Mouse (Mus musculus) embryonic facial prominence, embryonic 10.5 days (tissue): ENCODE data around the gene Med21. TPM values are rescaled to one million over a fixed set of nuclear protein-coding genes. Genes with fewer than 3 reads are reported as not detected.

Experiments
- DNase-seq: peaks from one replicate; pipeline ENCODE4 v3.0.0-alpha.2; 2017; ENCODE audit warnings: low spot score
- H3K27ac ChIP-seq: fragments of 300-500 bp; sonication (generic); replicated peaks from 2 replicates; pipeline ENCODE4 v1.5.1; 2016; ENCODE audit warnings: mild to moderate bottlenecking
- H3K27me3 ChIP-seq: fragments of 300-500 bp; sonication (generic); replicated peaks from 2 replicates; pipeline ENCODE4 v1.6.1; 2016; ENCODE audit warnings: low read depth, mild to moderate bottlenecking; ENCODE audit not compliant: poor library complexity, severe bottlenecking
- H3K36me3 ChIP-seq: fragments of 300-500 bp; sonication (generic); replicated peaks from 2 replicates; pipeline ENCODE4 v1.6.1; 2016; ENCODE audit warnings: mild to moderate bottlenecking, moderate library complexity
- H3K4me1 ChIP-seq: fragments of 300-500 bp; sonication (generic); 2 replicates; pipeline ENCODE4 v1.6.1; 2016
- H3K4me3 ChIP-seq: fragments of 300-500 bp; sonication (generic); 2 replicates; pipeline ENCODE4 v1.5.1; 2016; ENCODE audit warnings: mild to moderate bottlenecking, moderate library complexity
- H3K9me3 ChIP-seq: fragments of 300-500 bp; sonication (generic); 2 replicates; pipeline ENCODE4 v1.6.1; 2016; ENCODE audit warnings: mild to moderate bottlenecking
- WGBS: fragments of 180-500 bp; shearing (Covaris S2); methylation state at CpG from one replicate; pipeline ENCODE4 v1.1.7; 2016; 5-methylcytosine and 5-hydroxymethylcytosine counted together
- polyA plus RNA-seq: library from polyadenylated mRNA; unstranded; fragments of >200 nt; fragmentation: Nextera tagmentation; extraction: Ambion mirVana; gene quantifications from 2 replicates; pipeline ENCODE4 v1.2.1, GENCODE M21; 2016

Med21 gene
- polyA plus RNA-seq, 1 experiment from 2014 or later = 122 TPM

DNA sequence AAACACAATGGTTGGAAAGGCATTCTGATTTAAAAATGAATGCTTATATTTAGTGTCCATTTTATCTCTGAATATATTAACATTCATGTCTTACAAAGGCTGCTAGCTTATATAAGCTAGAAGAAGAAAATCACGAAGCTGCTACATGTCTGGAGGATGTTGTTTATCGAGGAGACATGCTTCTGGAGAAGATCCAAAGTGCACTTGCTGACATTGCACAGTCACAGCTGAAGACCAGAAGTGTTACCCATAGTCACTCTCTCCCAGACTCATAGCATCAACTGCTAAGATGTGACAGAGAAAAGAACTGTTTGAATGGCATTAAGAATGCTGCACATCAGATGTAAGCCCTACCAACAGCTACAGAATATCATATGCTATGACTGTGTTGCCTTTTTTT, 7.7 kb downstream of the Med21 start:
- no peak overlapping the region for H3K4me3 ChIP-seq
- 87% methylated on average over 2 of the region's 2 CpGs for WGBS
- H3K27me3 ChIP-seq = no peaks in the 10 kb centered on the region
- H3K4me1 ChIP-seq = no peaks in the 10 kb centered on the region
- peaks cover 28% of the 10 kb centered on the region for H3K36me3 ChIP-seq
- H3K27ac ChIP-seq = no peak overlapping the region
- no peak for DNase-seq
- H3K9me3 ChIP-seq = no peaks in the 10 kb centered on the region

DNA sequence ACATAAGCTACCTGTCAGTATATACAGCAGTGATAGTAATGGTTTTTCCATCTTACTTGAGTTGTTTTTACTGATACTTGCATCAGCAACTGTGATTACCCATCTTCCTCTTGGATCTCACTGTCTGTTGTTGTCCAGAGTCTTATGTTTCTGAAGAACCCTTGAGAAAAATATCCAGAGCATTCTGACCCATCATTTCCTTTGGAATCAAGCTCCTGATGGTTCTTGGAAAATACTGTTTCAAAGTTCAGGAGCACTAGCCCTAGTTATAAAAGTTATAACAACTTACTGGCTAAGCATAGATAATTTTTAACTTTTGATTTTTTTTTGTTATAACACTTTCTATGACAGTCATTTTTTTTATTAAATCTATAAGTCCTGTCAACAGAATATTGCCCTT, 9.1 kb downstream of the Med21 start:
- no peak overlapping the region for H3K27ac ChIP-seq
- DNase-seq = no peak
- H3K4me3 ChIP-seq = no peak overlapping the region
- H3K27me3 ChIP-seq = no peaks in the 10 kb centered on the region
- H3K36me3 ChIP-seq = peaks cover 28% of the 10 kb centered on the region
- H3K4me1 ChIP-seq = no peaks in the 10 kb centered on the region
- H3K9me3 ChIP-seq = no peaks in the 10 kb centered on the region

DNA sequence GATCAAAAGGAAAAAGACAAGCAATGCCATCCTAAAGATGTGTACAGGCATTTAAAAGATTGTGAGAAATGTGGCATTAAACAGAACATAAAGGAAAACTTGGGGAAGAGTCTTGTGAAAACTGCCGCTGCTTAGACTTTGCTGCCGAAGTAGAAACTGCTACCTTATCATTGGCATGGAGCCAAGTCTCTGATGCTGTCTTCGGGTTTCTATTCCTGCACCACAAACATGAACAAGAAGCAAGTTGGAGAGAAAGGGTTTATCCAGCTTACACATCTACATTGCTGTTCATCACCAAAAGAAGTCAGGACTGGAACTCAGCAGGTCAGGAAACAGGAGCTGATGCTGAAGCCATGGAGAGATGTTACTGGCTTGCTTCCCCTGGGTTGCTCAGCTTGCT, 10.8 kb downstream of the Med21 start:
- Histone ChIP-seq H3K4me1 (no peaks in the 10 kb centered on the region), H3K4me3 (no peak overlapping the region), H3K27me3 (no peaks in the 10 kb centered on the region), H3K9me3 (no peaks in the 10 kb centered on the region), H3K27ac (no peak overlapping the region), H3K36me3 (peaks cover 28% of the 10 kb centered on the region)
- 92% methylated on average over 3 of the region's 3 CpGs for WGBS
- DNase-seq = no peak

DNA sequence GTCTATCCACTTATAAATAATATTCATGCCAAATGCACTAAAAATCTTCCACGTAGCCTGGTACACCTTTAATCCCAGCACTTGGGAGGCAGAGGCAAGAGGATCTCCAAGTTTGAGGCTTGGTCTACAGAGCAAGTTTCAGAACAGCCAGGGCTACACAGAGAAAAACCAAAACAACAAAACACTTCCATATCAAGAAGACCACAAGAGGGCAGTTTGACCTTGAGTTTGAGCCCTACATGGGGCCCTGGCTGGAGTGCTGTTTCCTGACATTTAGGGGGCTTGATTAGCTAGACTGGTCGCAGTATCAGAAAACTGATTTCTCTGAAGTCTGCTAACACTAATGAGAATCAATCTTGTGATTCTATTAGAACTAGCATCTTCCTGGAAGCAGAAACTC, 18.2 kb downstream of the Med21 start:
- peak; percentile 14 for DNase-seq
- no peaks in the 10 kb centered on the region for H3K27me3 ChIP-seq

DNA sequence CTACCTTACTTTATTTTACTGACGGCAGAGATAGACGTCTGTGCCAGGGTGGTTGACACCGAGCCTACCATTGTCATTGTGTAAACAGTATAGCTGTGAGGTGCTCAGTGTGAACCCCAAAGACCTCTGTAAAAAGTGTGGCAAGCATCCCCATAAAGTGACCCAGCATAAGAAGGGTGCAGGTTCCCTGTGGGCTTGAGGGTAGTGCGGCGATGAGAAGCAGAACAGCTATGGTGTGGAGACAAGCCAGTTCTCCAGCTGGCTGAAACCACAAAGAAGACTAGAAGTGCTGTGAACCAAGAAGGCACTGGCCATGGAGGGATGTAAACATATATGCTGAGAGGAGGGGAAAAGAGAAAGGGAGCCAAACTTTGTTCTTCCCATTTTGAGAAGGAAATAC, 19.3 kb downstream of the Med21 start:
- DNase-seq = no peak
- WGBS = 86% methylated on average over 5 of the region's 5 CpGs
- H3K27me3 ChIP-seq = no peaks in the 10 kb centered on the region
- H3K9me3 ChIP-seq = no peaks in the 10 kb centered on the region
- H3K4me3 ChIP-seq = no peak overlapping the region
- no peaks in the 10 kb centered on the region for H3K4me1 ChIP-seq
- H3K36me3 ChIP-seq = no peaks in the 10 kb centered on the region
- no peak overlapping the region for H3K27ac ChIP-seq

More for the DNA sequence above, 18.2 kb downstream of the Med21 start:
- Histone ChIP-seq H3K4me3 (no peak overlapping the region), H3K36me3 (no peaks in the 10 kb centered on the region), H3K27ac (no peak overlapping the region), H3K4me1 (no peaks in the 10 kb centered on the region), H3K9me3 (no peaks in the 10 kb centered on the region)
- 67% methylated on average over 2 of the region's 2 CpGs for WGBS

DNA sequence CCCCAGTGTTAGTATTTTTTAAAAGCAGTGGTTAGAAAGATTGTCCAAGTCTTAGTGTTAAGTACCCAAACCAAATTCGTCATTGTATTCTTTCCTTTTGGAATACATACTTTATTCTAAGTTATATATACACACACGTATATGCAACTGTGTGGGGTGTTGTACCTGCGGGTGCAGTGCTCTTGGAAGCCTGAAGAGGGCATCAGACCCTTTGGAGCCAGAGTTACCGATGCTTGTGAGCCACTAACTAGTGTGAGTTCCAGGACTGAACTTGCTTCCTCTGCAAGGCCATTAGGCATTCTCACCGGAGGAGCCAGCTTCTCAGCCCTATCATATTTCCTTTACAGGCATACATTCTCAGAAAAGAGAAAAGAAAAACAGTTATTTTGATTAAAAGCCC, 20.3 kb downstream of the Med21 start:
- Histone ChIP-seq H3K36me3 (no peaks in the 10 kb centered on the region), H3K4me3 (no peak overlapping the region), H3K27me3 (no peaks in the 10 kb centered on the region), H3K27ac (no peak overlapping the region), H3K9me3 (no peaks in the 10 kb centered on the region), H3K4me1 (no peaks in the 10 kb centered on the region)
- DNase-seq = peak; percentile 32
- WGBS = 25% methylated on average over 5 of the region's 5 CpGs

DNA sequence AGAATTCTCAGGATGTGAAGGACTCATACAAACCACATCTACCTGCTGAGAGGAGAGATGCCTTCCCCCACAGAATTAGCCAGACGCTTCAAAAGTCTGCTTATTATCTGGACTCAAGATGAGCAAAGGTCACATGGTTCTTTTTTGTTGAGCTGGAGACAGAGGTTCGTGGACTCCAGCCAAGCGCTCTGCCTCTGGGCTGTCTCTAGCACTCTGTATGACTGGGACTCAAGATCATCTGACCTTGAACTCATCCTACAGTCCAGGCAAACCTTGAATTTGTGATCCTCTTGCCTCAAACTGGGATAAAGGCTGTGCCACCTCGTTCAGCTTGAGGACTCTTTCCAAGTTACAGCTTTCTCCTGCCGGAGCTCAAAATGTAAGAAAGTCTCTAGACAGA, 21.8 kb downstream of the Med21 start:
- Histone ChIP-seq H3K36me3 (no peaks in the 10 kb centered on the region), H3K4me3 (no peak overlapping the region), H3K27me3 (no peaks in the 10 kb centered on the region), H3K4me1 (no peaks in the 10 kb centered on the region), H3K9me3 (no peaks in the 10 kb centered on the region), H3K27ac (no peak overlapping the region)
- WGBS = 75% methylated on average over 5 of the region's 5 CpGs
- DNase-seq = no peak

DNA sequence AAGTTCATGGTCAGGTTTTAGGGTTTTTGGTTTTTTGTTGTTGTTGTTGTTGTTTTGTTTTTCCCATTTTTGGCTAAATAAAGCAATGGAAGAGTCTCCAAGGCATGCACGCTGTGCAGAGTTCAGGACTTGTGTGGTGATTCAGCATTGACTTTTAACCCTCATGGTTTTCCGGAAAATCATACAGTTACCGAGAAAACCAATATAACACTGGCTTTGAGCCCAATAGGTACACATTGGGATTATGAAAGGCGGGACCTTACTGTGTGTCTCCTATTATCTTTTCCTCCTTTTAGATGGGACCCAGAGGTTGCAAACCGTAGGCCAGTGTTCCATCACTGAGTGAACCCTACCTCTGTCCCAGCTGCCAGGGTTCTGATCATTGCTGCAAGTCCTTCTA, 22.6 kb downstream of the Med21 start:
- no peaks in the 10 kb centered on the region for H3K9me3 ChIP-seq
- no peaks in the 10 kb centered on the region for H3K27me3 ChIP-seq
- no peak for DNase-seq
- H3K27ac ChIP-seq = no peak overlapping the region
- WGBS = 93% methylated on average over 5 of the region's 5 CpGs
- H3K36me3 ChIP-seq = no peaks in the 10 kb centered on the region
- no peak overlapping the region for H3K4me3 ChIP-seq
- H3K4me1 ChIP-seq = no peaks in the 10 kb centered on the region

DNA sequence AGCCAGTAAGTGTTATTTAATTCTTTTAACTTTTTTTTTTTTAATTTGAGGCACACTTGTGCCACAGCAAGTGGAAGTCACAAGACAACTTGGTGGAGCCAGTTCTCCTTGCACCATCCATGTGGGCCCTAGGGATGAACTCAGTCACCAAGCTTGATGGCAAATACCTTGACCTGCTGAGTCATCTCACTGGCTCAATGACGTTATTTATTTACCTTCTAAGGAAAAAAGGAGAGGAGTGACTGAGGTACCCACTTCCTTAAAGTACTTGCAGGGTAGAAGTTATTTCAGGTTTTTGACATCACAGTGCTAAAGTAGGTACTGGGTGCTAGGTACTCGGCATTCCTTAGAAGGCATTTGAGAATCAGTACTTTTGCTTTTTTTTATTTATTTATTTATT, 23.1 kb downstream of the Med21 start:
- H3K36me3 ChIP-seq = no peaks in the 10 kb centered on the region
- no peak overlapping the region for H3K4me3 ChIP-seq
- H3K9me3 ChIP-seq = peaks cover 3% of the 10 kb centered on the region; the same call in 1 of the 2 replicates
- H3K27ac ChIP-seq = no peak overlapping the region
- no peaks in the 10 kb centered on the region for H3K27me3 ChIP-seq
- no peaks in the 10 kb centered on the region for H3K4me1 ChIP-seq
- 88% methylated on average over 2 of the region's 2 CpGs for WGBS
- DNase-seq = no peak

DNA sequence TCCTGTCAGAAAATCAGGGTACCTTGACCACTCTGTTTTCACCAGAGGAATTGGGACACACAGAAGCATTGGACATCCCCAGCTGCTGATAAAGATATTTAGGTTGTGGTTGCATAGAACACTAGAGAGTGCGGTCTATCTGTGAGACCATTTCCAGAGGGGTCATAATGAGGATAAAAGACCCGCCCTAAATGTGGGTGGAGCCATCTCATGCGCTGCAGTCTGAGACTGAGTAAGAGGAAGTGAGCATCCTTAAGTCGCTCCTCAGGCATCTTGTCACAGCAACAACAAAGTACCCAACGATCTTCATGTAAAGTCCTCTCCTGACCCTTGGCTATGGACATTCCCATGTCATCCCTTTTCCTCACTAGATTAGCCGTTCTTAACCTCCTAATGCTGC, 24.5 kb downstream of the Med21 start:
- Histone ChIP-seq H3K9me3 (peaks cover 6% of the 10 kb centered on the region; the same call in 1 of the 2 replicates), H3K4me3 (no peak overlapping the region), H3K36me3 (no peaks in the 10 kb centered on the region), H3K27ac (no peak overlapping the region), H3K4me1 (no peaks in the 10 kb centered on the region), H3K27me3 (no peaks in the 10 kb centered on the region)
- WGBS = 83% methylated on average over 6 of the region's 6 CpGs
- no peak for DNase-seq

DNA sequence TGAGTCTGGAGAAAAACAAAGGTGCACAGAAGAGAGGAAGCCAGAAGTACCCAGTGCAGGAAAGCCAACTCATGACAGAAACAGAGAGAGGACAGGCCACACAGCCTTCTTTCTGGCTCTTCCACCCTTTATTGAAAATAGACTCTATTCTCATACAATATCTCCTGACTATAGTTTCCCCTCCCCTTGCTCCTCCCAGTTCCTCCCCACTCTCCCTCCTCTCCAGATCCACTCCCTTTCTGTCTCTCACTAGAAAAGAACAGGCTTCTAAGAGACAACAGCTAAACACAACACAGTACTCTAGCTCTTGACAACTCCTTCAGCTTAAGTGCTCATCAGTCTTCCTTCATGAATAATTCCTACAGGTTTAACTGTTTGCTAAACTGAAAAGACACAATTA, 26.3 kb downstream of the Med21 start:
- Histone ChIP-seq H3K36me3 (no peaks in the 10 kb centered on the region), H3K4me3 (no peak overlapping the region), H3K27me3 (no peaks in the 10 kb centered on the region), H3K9me3 (peaks cover 6% of the 10 kb centered on the region; the same call in 1 of the 2 replicates), H3K4me1 (no peaks in the 10 kb centered on the region), H3K27ac (no peak overlapping the region)
- DNase-seq = no peak

DNA sequence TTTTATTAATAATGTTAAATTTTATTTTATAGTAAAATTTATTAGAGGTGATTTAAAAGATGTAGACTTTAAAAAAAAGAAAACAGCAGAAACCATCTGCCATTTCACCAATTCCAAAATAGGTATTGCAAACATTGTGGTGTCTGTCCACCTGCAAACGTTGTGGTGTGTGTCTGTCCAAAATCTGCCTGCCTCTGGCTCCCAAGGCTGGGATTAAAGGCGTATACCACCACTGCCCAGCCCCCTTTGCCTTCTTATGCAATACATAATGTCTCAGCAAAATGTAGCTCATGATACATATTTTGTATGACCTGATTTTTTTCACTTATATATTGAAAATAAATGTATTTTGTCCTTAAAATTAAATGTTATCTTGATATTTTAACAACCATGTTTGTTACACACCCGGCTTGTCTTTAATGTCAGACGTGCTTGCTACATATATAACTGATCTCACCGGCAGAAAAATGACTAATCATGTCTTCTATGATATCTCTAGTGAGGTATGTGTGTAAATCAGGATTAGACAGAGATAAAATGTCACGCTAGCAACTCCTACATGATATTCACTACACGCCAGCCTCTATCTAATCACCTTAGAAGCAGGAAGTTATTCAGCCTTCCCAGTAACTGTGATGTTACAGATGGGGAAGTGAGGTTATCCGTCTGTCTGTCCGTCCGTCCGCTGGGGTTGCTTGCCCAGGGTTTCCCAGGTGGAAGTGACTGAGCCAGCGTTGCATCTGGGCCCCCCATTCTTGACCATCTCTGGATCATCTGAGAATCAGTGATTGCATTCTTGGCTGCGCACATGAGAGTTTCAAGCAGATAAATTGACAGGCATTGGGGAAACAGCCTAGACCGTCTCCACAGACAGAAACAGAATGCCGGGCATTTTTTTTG, 28.9 kb downstream of the Med21 start:
- H3K9me3 ChIP-seq = peaks cover 6% of the 10 kb centered on the region; the same call in 1 of the 2 replicates
- no peak for DNase-seq
- no peaks in the 10 kb centered on the region for H3K27me3 ChIP-seq
- WGBS = 91% methylated on average over 15 of the region's 15 CpGs
- H3K4me1 ChIP-seq = no peaks in the 10 kb centered on the region
- H3K36me3 ChIP-seq = no peaks in the 10 kb centered on the region
- no peak overlapping the region for H3K27ac ChIP-seq
- no peak overlapping the region for H3K4me3 ChIP-seq

DNA sequence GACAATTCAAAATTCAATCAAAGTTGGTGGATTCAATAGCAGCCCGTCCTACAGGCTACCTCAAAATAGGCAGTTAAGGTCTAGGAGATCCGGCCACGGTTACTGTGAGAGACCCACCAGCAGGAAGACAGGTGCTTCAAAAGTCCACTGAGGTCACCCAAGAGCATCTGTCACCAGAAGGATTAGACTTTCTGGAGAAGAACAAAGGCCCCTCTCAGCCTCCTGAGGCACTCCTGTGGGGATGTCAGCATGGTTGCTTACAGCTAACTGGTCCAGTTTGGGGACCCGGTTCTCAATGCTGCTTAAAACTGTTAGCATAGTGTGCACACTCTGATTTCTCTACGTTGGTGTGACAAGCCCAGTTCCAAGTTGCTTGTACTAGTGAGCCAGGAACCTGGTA, 29.8 kb downstream of the Med21 start:
- Histone ChIP-seq H3K36me3 (no peaks in the 10 kb centered on the region), H3K4me3 (no peak overlapping the region), H3K27ac (no peak overlapping the region), H3K9me3 (peaks cover 6% of the 10 kb centered on the region; the same call in 1 of the 2 replicates), H3K27me3 (no peaks in the 10 kb centered on the region), H3K4me1 (no peaks in the 10 kb centered on the region)
- DNase-seq = no peak
- WGBS = 68% methylated on average over 5 of the region's 5 CpGs
